Mouse (Mus musculus): ENCODE measurements around the gene Hspg2.
A peak's percentile ranks its signal among the peaks of the same experiment; 100 is the strongest.

Gene Hspg2

DNA sequence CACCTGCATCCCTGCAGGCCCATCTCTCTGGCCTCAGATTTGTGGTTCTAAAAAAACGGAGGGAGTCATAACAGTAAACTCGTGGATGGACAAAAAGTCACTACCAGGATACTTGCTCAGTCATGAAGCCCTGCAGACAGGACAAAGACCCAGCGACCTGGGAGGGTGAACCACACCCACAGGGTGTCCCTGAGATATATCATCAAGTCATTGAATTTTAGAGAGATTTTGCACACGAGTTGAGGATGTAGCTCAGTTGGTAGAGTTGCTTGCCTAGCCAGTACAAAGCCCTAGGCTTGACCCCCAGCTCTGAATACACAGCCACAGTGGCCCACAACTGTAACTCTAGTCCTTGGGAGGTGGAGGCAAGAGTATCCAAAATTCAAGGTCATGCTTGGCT, 7.4 kb upstream of the Hspg2 start:
- no peak for DNase-seq (ENCODE audit: low spot score in 2 of 2)

DNA sequence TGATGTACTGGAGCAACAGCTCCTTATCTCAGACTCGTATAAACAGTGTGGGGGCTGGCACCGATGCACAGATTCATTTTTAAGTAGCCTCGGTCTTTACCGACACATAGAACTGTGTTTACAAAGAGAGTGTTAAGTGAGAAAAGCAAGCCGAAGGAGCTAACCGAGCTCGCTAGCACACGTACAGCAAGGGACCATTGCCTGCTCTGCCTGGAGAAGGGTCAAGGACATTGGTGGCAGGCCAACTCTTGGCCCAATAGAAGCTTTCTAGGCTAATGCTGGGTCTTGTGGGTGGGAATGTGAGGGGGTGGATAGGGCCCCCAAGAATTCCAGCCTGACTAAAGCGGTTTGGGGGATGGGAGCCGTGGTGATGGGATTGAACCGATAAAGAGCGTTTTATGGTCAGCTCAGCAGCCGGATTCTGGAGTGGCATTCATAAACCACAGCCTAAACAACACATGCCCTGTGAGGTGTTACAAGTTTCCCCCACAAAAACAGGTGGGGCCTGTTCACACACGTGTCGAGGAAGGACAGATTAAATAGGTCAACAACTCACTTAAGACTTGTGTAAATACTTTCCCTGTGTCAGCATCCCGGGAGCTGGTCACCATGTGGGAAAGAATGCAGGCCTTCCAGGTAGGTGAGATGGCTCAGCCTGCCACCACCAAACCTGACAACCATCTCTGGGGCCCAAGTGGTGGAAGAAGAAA, 6.4 kb upstream of the Hspg2 start:
- no peak for DNase-seq (ENCODE audit: low spot score in 2 of 2)

DNA sequence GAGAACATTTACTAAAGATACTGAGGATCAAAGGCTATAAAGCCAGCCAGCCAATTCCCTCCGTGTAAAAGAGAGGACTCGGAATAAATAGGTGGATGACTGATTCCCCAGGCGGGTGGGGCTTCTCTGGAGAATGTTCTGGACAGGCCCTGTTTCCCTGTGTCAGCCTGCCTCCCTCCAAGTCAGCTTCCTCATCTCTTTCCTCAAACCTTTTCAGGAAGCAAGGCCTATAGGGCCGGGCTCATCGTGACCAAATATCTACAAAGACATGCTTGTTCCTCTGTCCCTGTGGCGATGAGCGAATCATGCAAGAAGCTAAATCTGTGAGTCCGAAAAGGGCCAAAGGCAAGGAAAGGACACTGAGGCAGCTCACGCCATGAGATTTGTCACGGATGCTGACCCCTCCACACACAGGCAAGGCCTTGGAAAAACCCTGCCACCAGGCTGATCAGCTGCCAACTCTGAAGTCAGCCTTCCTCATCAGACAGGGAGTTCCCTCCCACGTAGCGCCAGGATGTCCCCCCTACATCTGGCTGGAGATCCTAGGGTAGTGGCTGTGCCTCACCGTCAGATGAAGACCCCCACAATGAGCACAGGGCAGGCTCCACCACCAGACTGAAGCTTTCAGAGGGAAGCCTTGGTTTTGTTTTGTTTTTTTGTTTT, 3.3 kb upstream of the Hspg2 start:
- no peak for DNase-seq (ENCODE audit: low spot score in 2 of 2)

DNA sequence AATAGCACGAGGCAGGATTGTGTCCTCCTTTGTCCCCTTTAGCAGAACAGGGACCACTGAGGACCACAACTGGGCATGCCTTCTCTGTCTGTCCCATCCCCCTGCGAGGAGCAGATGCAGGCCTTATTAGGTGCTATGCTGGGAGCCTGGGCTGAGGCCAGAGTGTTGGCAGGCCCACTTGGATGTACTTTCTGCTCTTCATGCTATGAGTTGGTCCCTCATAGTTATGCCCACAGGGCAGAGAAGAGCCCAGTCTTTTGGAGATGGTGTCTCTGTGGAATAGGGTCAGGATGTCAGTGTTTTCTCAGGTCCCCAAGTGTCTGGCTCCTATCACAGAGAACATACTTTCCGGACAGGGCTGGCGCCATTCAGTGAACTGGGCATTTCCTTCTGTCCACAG, 1.6 kb upstream of the Hspg2 start:
- no peak for DNase-seq (ENCODE audit: low spot score in 2 of 2)

DNA sequence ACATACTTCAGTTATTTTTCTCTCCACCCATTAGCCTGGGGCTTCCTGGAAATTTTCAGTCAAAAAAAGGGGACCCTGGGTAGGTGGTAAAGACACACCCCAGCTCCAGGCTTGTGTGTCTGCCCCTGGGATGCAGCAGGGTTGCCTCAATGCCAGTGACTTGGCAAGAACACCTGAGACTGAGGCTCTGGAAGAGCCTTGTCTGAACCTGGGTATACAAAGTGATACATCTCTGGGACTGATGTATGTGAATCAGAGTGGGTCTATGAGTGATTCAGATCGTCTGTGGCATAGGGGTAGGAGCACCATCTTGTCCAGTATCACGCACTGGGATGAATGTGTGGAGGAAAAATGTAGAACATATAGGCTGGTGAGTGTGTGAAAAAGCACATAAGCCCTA, 1.0 kb upstream of the Hspg2 start:
- DNase-seq (ENCODE audit: low spot score in 2 of 2): no peak

DNA sequence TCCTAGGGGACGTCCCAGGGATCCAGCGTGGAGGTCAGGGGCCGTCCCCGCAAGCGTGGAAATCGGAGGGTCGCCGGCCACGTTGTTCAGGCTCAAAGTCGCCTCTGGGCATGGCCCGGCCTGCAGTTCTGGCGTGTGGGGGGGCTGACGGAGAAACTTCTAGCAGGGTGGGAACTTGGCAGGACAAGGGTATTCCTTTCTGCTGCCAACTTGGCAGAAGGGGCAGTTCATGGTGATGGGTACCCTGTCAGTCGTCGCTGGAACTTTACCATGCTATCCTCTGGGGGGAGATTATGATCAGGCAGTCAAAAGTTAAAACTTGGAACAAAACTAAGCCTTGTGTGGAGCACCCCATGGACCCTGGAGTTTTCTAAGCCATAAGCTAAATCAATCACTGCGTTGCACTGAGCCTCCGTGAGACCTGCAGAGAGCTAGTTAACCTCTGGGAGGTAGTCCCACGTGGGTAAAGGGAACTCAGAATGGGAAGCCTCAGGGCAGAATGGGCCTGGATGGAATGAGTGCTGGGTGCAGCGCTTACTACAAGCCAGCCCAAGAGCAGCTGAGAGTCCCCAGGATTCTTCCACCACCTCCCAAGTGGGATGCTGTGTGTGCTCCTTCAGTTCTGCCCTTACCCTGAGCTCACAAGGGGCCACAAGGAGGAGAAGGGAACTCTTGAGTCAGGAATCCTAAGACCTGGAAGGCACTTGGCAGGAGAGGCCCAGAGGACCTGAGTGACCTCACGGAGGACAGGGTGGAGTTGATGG, 694 bp downstream of the Hspg2 start:
- DNase-seq (ENCODE audit: low spot score in 2 of 2): peak in 1 of 2 experiments; percentile 24

DNA sequence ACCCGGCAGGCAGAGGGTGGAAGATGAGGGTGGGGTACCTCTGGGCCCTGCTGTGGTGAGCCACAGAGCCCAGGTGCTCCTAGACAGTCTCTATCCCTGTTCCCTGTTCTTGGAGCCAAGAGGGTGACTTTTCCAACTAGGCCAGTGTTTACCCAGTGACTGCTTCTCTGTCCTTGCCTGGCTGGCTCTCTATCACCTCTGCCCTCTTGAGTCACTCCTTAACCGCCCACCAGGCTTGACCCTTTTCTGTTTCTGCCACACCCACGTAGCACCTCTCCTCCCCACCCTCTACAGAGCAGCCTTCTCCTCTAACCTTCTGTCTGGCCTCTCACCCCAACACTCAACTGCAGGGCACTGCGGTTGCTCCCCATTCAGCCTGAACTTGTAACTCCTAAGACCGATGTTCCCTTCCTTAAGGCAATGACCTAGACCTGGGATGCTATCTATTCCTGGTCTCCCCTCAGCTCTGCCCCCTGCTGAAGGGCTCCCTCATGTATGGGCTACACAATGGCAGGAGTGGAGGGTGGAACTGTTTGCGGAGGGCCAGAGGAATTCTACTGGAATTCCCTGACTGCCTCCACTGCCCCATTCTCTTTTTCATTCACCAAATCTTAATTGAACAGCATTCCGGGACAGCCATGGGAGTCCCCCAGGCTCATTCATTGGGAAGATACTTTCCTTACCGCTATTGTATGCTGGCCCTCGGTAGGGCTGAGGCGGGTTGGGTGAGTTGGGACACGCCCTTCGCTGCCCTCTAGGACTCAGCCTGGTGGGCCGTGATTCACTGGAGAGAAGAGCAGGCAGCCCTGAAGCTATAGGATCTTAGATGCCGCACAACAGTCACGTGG, 1.5 kb downstream of the Hspg2 start:
- DNase-seq (ENCODE audit: low spot score in 2 of 2): no peak

DNA sequence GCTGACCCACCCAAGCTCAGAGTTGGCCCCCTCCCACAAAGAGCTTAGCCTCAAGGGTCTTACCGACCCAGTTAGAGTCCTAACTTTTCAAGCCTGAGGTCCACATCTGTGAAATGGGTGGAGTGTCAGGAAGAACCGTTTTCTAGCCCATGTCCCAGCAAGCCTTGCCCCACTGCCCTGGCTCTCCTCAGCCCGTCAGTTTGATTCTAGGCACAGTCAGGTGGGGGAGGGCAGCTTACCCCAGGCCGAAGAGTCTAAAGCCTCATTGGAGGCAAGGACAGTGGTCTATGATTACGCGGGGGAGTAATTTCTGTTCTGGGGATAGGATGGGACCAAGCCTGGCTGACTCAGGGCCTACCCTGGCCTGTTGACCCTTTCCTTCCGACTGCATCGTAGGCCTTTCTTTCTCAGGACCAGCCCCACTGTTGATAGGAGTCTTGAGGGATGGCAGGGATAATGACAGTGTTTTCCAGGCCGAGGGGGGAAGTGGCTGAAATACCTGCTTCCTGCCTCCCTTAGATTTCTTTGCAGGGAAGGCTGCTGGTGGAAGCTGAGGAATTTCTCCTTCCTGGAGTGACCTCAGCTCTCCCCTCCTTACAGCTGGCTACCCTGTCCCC, 2.2 kb downstream of the Hspg2 start:
- no peak for DNase-seq (ENCODE audit: low spot score in 2 of 2)

DNA sequence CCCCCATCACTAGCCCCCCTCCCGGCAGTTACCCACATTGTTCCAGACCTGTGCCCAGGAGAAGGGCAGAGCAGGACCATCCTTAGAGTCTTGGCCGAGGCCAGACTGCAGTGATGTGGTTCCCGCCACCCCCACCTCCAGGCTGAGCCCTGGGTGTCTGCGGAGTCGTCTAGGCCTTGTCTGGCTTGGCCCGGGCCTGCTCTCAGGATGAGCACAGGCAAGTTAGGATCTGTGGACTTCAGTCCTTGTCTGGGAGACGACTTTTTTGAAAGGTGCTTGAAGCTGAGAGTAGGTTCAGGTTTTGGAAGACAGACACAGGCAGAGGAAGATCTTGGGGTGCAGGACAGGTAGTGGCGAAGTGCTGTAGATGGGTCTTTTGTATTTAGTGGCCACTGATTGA, 2.8 kb downstream of the Hspg2 start:
- no peak for DNase-seq (ENCODE audit: low spot score in 2 of 2)

DNA sequence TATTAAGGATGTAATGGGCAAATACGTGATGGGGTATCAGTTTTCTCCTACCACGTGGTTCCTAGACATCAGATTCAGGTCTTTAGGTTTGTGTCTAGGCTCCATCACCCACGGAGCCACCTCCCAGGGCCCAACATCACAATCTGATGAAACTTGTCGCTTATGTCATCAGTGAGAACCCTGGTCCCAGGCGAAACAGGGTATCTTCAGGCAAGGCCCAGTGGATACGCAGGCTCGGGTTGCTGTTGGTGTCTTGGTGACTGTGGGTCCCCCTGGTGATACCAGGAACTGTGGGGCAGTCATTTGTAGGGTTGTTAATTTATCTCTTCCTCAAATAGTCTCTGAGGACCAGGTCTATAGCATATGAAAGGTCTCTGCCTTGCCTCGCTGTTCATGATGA, 4.7 kb downstream of the Hspg2 start:
- DNase-seq (ENCODE audit: low spot score in 2 of 2): no peak

DNA sequence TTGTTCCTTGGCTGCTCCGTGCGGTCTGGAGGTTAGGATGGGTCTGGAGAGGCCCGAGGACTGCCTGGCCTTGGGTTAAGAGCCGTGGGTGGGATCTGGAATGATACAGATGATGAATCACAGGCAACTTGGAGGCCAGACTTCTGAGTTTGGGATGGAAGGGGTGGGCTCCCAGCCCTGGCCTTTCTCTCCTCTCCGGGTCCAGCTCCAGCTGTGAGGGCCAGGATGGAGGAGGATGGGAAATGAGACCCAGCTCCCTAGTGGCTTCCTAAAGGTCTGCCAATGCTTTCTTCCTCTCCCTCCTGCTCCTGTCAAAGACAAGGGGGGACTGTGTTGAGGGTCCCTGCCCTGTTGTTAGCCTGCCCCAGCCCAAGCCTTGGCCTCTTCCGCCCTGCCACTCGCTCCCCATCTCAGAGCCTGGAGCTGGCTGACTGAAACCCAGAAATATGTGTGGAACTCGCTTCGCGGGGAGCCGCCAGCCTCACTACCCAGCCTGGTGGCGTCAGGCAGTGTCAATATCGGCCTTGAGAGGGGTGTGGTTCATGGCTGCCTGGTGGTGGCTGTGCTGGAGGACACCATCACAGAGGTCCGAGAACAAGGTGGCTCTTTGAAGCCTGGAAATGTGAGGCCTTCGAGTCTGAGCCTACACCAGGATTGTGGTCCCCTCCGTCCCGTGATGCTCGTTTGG, 5.3 kb downstream of the Hspg2 start:
- DNase-seq (ENCODE audit: low spot score in 2 of 2): no peak

DNA sequence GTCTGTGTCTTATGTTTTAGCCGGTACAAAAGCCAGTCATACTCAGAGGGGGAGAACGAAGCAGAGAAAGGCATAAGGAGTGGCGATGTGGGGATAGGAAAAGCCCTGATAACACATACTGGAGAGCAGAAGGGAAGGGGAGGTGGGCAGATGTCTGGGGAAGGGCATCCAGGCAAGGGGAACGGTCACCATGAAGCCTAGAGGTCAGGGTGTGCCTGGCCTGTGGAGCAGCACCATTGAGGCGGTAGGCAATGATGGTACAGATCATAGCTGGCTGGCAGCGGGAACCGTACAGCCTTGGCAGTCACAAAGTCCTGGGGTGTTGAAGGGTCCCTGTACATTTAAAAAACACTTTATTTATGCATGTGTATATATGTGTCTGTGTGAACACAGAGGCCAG, 6.1 kb downstream of the Hspg2 start:
- DNase-seq (ENCODE audit: low spot score in 2 of 2): no peak

DNA sequence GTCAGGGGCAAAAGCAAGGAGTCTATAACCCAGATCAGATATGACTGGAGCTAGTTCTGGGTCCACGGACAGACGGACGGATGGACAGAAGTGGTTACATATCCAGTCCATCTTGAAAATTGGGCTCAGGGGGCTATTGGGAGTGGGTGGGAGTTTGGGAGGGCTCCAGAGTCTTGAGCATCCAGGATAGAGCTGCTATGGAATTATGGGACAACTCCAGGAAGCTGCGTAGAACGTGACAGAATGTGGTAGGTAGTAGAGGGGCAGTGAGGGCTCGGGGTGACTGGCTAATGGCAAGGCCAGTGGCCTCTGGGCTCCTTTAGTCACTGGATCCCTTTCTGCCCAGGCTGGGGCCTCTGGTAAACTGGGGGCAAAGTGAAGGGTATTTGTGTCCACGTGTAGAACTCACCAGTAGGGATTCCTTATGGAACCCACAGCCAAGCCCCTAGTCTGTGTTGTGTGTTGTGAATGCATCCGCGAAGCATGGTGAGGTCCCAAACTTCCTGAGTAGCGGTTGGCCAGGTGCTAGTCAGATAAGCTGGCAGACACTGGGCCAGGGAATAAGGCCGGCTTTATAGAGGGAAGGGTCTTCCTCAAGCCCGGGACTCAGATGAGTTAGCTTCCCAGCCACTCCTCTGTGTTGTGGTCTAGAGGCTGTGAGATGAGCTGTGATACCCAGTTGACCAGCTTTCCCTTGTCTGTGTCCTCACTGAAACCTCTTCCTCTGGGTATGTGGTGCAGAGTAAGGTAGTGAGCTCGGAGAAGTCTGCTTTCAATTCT, 6.9 kb downstream of the Hspg2 start:
- no peak for DNase-seq (ENCODE audit: low spot score in 2 of 2)

DNA sequence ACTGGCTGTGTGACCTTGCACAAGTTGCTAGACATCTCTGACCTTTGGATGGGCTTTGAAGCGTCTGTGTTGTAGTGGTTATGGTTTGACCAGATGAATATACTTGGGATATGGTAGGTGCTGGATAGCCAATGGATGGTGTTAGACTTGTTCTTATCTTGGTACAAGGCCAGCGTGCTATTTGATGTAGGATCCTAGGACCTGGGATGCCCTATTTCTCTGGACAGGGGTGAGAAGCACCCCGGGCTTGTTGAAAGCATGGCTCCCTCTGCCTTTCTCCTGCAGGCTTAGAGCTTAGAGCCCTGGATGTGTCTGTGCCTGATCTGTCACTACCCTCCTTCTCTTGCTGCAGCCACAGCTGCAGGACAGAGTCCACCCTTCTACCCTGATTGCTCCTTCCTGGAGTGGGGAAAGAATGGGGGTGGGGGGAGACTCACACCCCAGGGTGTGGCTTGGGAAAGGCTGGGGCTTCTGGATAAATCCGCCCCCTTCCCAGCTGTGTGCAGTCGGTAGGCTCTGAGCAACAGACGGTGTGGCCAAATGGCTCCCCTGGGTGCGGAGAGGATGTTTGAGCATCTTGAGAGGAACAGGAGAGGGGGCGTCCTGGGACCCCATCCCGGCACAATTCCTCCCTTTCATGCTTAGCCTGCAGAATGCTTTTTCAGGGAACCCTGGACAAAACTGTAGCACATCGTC, 7.6 kb downstream of the Hspg2 start:
- DNase-seq (ENCODE audit: low spot score in 2 of 2): no peak

DNA sequence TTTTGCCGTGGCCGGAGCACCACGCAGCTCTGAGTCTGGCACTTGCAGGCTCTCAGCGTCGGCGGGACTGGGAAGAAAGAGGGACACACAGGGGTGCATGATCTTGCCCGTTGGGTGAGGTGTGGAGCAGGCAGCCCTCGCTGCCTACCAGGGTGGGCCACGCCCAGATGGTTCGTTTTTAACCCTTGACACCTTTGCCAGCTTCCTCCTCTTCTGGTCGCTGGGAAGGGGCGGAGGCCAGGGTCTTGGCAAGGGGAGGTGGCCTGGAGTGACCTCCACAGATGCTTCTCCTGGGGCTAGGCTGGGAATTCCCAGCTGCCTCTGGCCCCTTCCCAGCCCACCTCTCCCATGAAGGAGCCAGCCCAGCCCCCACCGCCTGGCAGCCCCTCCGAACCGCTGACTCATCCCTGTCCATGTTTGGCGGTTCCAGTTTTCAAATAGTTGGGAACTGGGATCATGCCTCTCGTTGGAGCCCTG, 8.2 kb downstream of the Hspg2 start:
- DNase-seq (ENCODE audit: low spot score in 2 of 2): no peak

DNA sequence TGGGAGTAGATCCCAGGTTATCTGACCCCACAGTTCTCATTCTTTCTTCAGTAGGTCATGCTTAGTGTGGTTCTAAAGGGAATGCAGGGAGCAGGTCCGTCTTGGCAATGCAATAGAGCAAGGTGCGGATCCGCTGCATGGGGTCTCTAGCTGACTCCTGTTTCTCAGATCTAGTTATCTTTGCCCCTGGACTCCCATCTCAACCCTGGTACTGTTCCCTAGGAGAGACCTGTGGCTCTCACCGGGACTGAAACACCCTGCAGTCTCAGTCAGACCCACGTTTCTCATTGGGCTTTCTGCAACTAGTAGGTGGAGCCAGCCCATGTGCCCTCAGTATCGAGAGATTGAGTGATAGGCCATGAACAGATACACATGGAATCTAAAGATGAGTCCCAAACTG, 9.0 kb downstream of the Hspg2 start:
- no peak for DNase-seq (ENCODE audit: low spot score in 2 of 2)

DNA sequence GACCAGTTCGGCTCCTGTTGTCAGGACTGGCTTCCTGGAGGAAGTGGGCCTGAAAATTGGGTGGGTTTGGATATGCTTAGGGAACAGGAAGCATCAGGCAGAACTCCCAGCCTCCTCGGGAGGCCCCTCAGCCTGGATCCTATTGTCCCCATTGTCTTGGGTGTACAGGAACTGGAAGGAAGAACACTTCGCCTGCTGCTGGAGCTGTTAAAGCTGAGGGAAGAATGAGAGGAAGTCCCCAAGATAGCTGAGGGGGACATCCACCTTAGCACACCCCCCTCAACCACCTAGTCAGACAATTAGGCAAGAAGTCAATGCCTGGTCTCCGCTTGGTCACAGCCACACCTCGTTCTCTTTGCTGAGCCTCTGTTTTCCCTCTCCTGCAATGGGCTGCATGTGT, 9.7 kb downstream of the Hspg2 start:
- no peak for DNase-seq (ENCODE audit: low spot score in 2 of 2)

DNA sequence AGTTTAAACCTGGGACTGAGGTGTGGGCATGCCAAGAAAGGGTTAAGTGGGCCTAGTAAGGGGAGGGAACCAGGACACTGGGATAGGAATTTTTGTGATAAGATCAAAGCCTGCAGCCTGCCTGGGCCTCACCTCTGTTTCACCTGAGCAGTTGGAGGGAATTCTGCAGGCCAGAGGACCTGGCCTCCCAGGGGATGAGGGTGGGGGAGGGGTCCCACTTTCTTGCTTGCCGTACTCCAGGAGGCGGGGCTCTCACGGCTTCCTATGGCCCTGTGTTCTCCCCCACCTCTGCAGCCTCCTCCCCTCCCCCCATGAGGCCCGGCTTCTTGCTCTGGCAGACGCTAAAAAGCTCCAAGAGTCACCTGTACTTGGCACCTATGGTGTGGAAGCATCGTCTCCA, 11.2 kb downstream of the Hspg2 start:
- no peak for DNase-seq (ENCODE audit: low spot score in 2 of 2)

DNA sequence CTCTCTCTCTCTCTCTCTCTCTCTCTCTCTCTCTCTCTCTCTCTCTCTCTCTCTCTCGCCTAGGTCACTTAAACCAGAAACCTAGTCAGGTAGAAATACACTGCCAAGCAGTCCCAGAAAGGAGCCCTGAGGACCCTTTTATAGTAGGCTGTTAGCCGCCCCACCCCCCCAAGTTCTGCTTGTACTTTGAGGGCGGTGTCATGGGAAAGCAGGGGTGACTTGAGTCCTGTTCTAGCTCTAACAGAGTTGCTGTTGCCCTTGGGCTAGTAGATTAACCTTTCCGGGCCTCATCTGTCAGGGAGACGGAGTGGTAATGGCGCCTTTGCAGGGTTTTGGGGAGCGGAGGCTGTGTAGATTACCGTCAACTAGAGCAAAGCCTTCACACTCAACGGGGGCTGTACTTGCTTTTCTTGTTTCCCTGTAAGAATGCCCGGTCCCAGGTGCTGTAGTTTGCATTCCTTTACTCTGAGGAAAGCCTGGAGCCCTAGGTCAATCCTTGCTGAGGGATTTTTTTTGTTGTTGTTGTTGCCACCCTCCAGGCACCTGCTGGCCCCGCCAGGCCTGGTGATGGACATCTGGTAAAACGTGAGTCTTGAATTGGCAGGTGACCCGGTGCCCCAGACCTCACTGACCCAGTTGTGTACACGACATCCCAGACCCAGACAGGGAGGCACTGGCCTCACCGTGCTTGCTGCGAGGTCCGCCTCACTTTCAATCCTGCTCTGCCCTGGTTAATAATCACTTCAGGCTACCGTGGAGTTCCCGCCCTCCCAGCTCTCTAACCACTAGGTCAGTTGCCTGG, 11.8 kb downstream of the Hspg2 start:
- DNase-seq (ENCODE audit: low spot score in 2 of 2): no peak

All from natural killer cell, adult 2 months (primary cell).